35 mouse cellular contexts compared by ENCODE assay signal in genomic region chr16:87254736-87255135, GRCm38 (mm10).
"Had no signal": no experiment of that assay in that cellular context is flagged by ENCODE, and none has a peak within 500 bp of the region (broad histone marks: within the 10 kb centered on the region; RNA-seq: fewer than 3 reads in every experiment).

No protein-coding gene starts in this region.

- H3K9me3 ChIP-seq: heart, embryonic 10.5 days; heart, embryonic 12.5 days; heart, embryonic 13.5 days; heart, embryonic 15.5 days; hindbrain, embryonic 10.5 days; hindbrain, embryonic 12.5 days; hindbrain, embryonic 13.5 days; hindbrain, embryonic 15.5 days; intestine, embryonic 15.5 days; kidney, embryonic 15.5 days had no signal

- ATAC-seq: hindbrain, embryonic 16.5 days; hindbrain, postnatal 0 days; inflammation-experienced regulatory T-cells, adult 6 months; intestine, embryonic 15.5 days; intestine, embryonic 16.5 days; intestine, postnatal 0 days had no signal

- H3K4me2 ChIP-seq: heart, embryonic 12.5 days; heart, embryonic 13.5 days; heart, embryonic 15.5 days; hindbrain, embryonic 12.5 days; hindbrain, embryonic 13.5 days; hindbrain, embryonic 14.5 days; hindbrain, embryonic 15.5 days; intestine, embryonic 15.5 days; kidney, embryonic 15.5 days had no signal

- H3K27me3 ChIP-seq: heart, embryonic 12.5 days; heart, embryonic 13.5 days; heart, embryonic 15.5 days; hindbrain, embryonic 12.5 days; hindbrain, embryonic 13.5 days; hindbrain, embryonic 15.5 days; intestine, embryonic 15.5 days; kidney, embryonic 15.5 days had no signal

- H3K27ac ChIP-seq: heart, embryonic 10.5 days; heart, embryonic 13.5 days; heart, embryonic 15.5 days; hindbrain, embryonic 10.5 days; hindbrain, embryonic 12.5 days; hindbrain, embryonic 13.5 days; hindbrain, embryonic 14.5 days; hindbrain, embryonic 15.5 days; hindbrain, postnatal 0 days; intestine, embryonic 15.5 days; kidney, embryonic 15.5 days; kidney, postnatal 0 days; layer of hippocampus, adult 2 months; left cerebral cortex, adult 2 months had no signal

- DNase-seq: heart, postnatal 10 days; heart, postnatal 14 days; heart, postnatal 36 days; heart, postnatal 4 days; kidney, adult 11 months; kidney, adult 18-20 months; kidney, adult 2 months; kidney, adult 8-10 months; kidney, adult 9 months; kidney, postnatal 10 days; kidney, postnatal 14 days; kidney, postnatal 25 days; kidney, postnatal 36 days; kidney, postnatal 4 days; layer of hippocampus, adult 9-11 months; layer of hippocampus, postnatal 36 days had no signal

- H3K4me3 ChIP-seq: heart, embryonic 10.5 days; heart, embryonic 12.5 days; heart, embryonic 13.5 days; heart, embryonic 15.5 days; hindbrain, embryonic 10.5 days; hindbrain, embryonic 12.5 days; hindbrain, embryonic 13.5 days; hindbrain, embryonic 15.5 days; intestine, embryonic 15.5 days; kidney, embryonic 15.5 days; layer of hippocampus, adult 2 months; left cerebral cortex, adult 2 months had no signal

- H3K36me3 ChIP-seq: heart, embryonic 10.5 days; heart, embryonic 12.5 days; heart, embryonic 13.5 days; heart, embryonic 15.5 days; hindbrain, embryonic 10.5 days; hindbrain, embryonic 12.5 days; hindbrain, embryonic 13.5 days; hindbrain, embryonic 15.5 days; intestine, embryonic 15.5 days; kidney, embryonic 15.5 days had no signal

- H3K9ac ChIP-seq: heart, embryonic 12.5 days; heart, embryonic 13.5 days; heart, embryonic 15.5 days; hindbrain, embryonic 12.5 days; hindbrain, embryonic 13.5 days; hindbrain, embryonic 14.5 days; hindbrain, embryonic 15.5 days; intestine, embryonic 15.5 days; kidney, embryonic 15.5 days had no signal

- H3K4me1 ChIP-seq: hindbrain, embryonic 10.5 days; hindbrain, embryonic 12.5 days; hindbrain, embryonic 13.5 days; hindbrain, embryonic 15.5 days; intestine, embryonic 15.5 days had no signal
